ENCODE assay signal across 17 mouse cellular contexts in genomic region chr3:148894867-148895266, GRCm38 (mm10).
A peak's percentile ranks its signal among the peaks of the same experiment; 100 is the strongest.
DNase-seq lines count a peak whose midpoint lies in the region; ATAC-seq lines count a peak whose summit lies in the region.
"Had no signal": no experiment of that assay in that cellular context is flagged by ENCODE, and none has a peak within 500 bp of the region (broad histone marks: within the 10 kb centered on the region; RNA-seq: fewer than 3 reads in every experiment).

No protein-coding gene starts in this region.

- peak overlapping the region; percentile 14 for H3K27ac ChIP-seq in hindbrain, embryonic 13.5 days
- no peak overlapping the region for H3K27ac ChIP-seq in hindbrain, embryonic 10.5 days
- peak overlapping the region; percentile 20; the same call in 1 of the 2 replicates for H3K27ac ChIP-seq in midbrain, embryonic 12.5 days (replicated peaks)
- H3K27ac ChIP-seq in midbrain, embryonic 16.5 days (ENCODE audit: low read length): no peak overlapping the region
- H3K27ac ChIP-seq: hindbrain, embryonic 14.5 days; layer of hippocampus, adult 2 months; left cerebral cortex, adult 2 months; liver, embryonic 14.5 days had no signal

- WGBS in hindbrain, embryonic 13.5 days: 85% methylated on average over 8 of the region's 8 CpGs
- WGBS in hindbrain, embryonic 10.5 days: 91% methylated on average over 8 of the region's 8 CpGs
- WGBS in midbrain, embryonic 12.5 days: 79% methylated on average over 8 of the region's 8 CpGs
- WGBS in midbrain, embryonic 16.5 days: 76% methylated on average over 8 of the region's 8 CpGs

- no peak for ATAC-seq in hindbrain, embryonic 13.5 days (ENCODE audit: low FRiP score)
- ATAC-seq in midbrain, embryonic 12.5 days (ENCODE audit: low FRiP score, low read depth): no peak
- no peak for ATAC-seq in midbrain, embryonic 16.5 days

- no peaks in the 10 kb centered on the region for H3K9me3 ChIP-seq in hindbrain, embryonic 13.5 days
- H3K9me3 ChIP-seq in hindbrain, embryonic 10.5 days: no peaks in the 10 kb centered on the region
- no peaks in the 10 kb centered on the region for H3K9me3 ChIP-seq in midbrain, embryonic 12.5 days
- H3K9me3 ChIP-seq in midbrain, embryonic 16.5 days (replicated peaks; ENCODE audit: control insufficient read depth, low read length, poor library complexity, severe bottlenecking): no peaks in the 10 kb centered on the region
- H3K9me3 ChIP-seq: embryonic facial prominence, embryonic 13.5 days; neural tube, embryonic 13.5 days had no signal

- peak; percentile 85 for DNase-seq in heart, adult 11 months
- no peak for DNase-seq in heart, adult 18-20 months
- no peak for DNase-seq in hindbrain, embryonic 10.5 days (ENCODE audit: low spot score)
- DNase-seq in adrenal gland, postnatal 14 days: no peak
- DNase-seq: cerebellum, adult 8-10 months; kidney, adult 18-20 months; right cerebral cortex, postnatal 14 days had no signal

- no peak overlapping the region for H3K4me2 ChIP-seq in hindbrain, embryonic 13.5 days
- H3K4me2 ChIP-seq in midbrain, embryonic 12.5 days (replicated peaks): no peak overlapping the region
- H3K4me2 ChIP-seq in midbrain, embryonic 16.5 days (ENCODE audit: low read length): no peak overlapping the region
- H3K4me2 ChIP-seq: embryonic facial prominence, embryonic 13.5 days; hindbrain, embryonic 14.5 days; neural tube, embryonic 13.5 days had no signal

- H3K27me3 ChIP-seq in hindbrain, embryonic 13.5 days: no peaks in the 10 kb centered on the region
- no peaks in the 10 kb centered on the region for H3K27me3 ChIP-seq in hindbrain, embryonic 10.5 days (ENCODE audit: insufficient read depth, poor library complexity, severe bottlenecking)
- no peaks in the 10 kb centered on the region for H3K27me3 ChIP-seq in midbrain, embryonic 12.5 days
- no peaks in the 10 kb centered on the region for H3K27me3 ChIP-seq in midbrain, embryonic 16.5 days (ENCODE audit: control insufficient read depth, insufficient read depth, low read depth, low read length)
- H3K27me3 ChIP-seq: embryonic facial prominence, embryonic 13.5 days; neural tube, embryonic 13.5 days; Patski had no signal

- H3K36me3 ChIP-seq in hindbrain, embryonic 13.5 days: 0 out of 2 replicates have a peak, but pooled peaks cover 3% of the 10 kb centered on the region
- H3K36me3 ChIP-seq in hindbrain, embryonic 10.5 days: peaks cover 16% of the 10 kb centered on the region; the same call in 1 of the 2 replicates
- 0 out of 2 replicates have a peak, but pooled peaks cover 5% of the 10 kb centered on the region for H3K36me3 ChIP-seq in midbrain, embryonic 12.5 days
- H3K36me3 ChIP-seq in midbrain, embryonic 16.5 days (ENCODE audit: control insufficient read depth, insufficient read depth, low read length): 0 out of 2 replicates have a peak, but pooled peaks cover 2% of the 10 kb centered on the region

- H3K4me1 ChIP-seq in hindbrain, embryonic 13.5 days (replicated peaks): peaks cover 30% of the 10 kb centered on the region
- H3K4me1 ChIP-seq in hindbrain, embryonic 10.5 days (replicated peaks): peaks cover 37% of the 10 kb centered on the region
- H3K4me1 ChIP-seq in midbrain, embryonic 12.5 days: peaks cover 17% of the 10 kb centered on the region
- H3K4me1 ChIP-seq in midbrain, embryonic 16.5 days (ENCODE audit: control insufficient read depth, insufficient read depth, low read length): peaks cover 7% of the 10 kb centered on the region

- H3K4me3 ChIP-seq in hindbrain, embryonic 13.5 days: no peak overlapping the region
- no peak overlapping the region for H3K4me3 ChIP-seq in hindbrain, embryonic 10.5 days
- no peak overlapping the region for H3K4me3 ChIP-seq in midbrain, embryonic 12.5 days
- no peak overlapping the region for H3K4me3 ChIP-seq in midbrain, embryonic 16.5 days (ENCODE audit: low read depth, low read length)
- H3K4me3 ChIP-seq: embryonic facial prominence, embryonic 13.5 days; layer of hippocampus, adult 2 months; left cerebral cortex, adult 2 months; neural tube, embryonic 13.5 days had no signal

- H3K9ac ChIP-seq in hindbrain, embryonic 13.5 days: no peak overlapping the region
- H3K9ac ChIP-seq in midbrain, embryonic 12.5 days (replicated peaks): no peak overlapping the region
- no peak overlapping the region for H3K9ac ChIP-seq in midbrain, embryonic 16.5 days (ENCODE audit: low read depth, low read length)
- H3K9ac ChIP-seq: embryonic facial prominence, embryonic 13.5 days; hindbrain, embryonic 14.5 days; liver, embryonic 14.5 days; neural tube, embryonic 13.5 days had no signal

Comparison
In these comparisons a context has a peak if more than half of its experiments do, and no peak if none do; other contexts are left out.
1. H3K27ac ChIP-seq: peak in hindbrain, embryonic 13.5 days (single experiment) and midbrain, embryonic 12.5 days (single experiment); none in hindbrain, embryonic 10.5 days (single experiment) and midbrain, embryonic 16.5 days (single experiment).